Mouse (Mus musculus) small intestine, adult 2 months (tissue): Measurements from ENCODE around the gene Batf3. TPM values are rescaled to one million over a fixed set of nuclear protein-coding genes. Genes with fewer than 3 reads are reported as not detected.

Source experiments
- H3K27ac ChIP-seq: fragments of 200-500 bp; 2 replicates; pipeline ENCODE4 v1.5.1; 2012; ENCODE audit warnings: low read depth, low read length, control low read depth, inconsistent platforms; ENCODE audit not compliant: insufficient read depth
- H3K27me3 ChIP-seq: fragments of 200-500 bp; 2 replicates; pipeline ENCODE4 v1.6.1; 2012; ENCODE audit warnings: mild to moderate bottlenecking, moderate library complexity, low read length, inconsistent platforms; ENCODE audit not compliant: control insufficient read depth, insufficient read depth
- H3K36me3 ChIP-seq: fragments of 200-500 bp; 2 replicates; pipeline ENCODE4 v1.6.1; 2012; ENCODE audit warnings: mild to moderate bottlenecking, low read length, control low read depth, inconsistent platforms; ENCODE audit not compliant: control insufficient read depth, insufficient read depth
- H3K4me1 ChIP-seq: fragments of 200-500 bp; 2 replicates; pipeline ENCODE4 v1.6.1; 2012; ENCODE audit warnings: low read length, inconsistent platforms, mixed read lengths; ENCODE audit not compliant: control insufficient read depth, insufficient read depth, insufficient read length
- H3K4me3 ChIP-seq: fragments of 200-500 bp; 2 replicates; pipeline ENCODE4 v1.5.1; 2012; ENCODE audit warnings: low read depth, mild to moderate bottlenecking, control low read depth, inconsistent platforms, low read length, moderate library complexity
- CTCF ChIP-seq: fragments of 200-500 bp; IDR thresholded peaks from 2 replicates; pipeline ENCODE4 v1.5.1; 2012; ENCODE audit warnings: low read depth, mild to moderate bottlenecking, control low read depth, inconsistent platforms, low read length, moderate library complexity, mixed read lengths; ENCODE audit not compliant: insufficient replicate concordance, insufficient read length; ENCODE audit errors: extremely low read depth
- POLR2A ChIP-seq: fragments of 200-500 bp; IDR thresholded peaks from 2 replicates; pipeline ENCODE4 v1.6.1; 2012; ENCODE audit warnings: low read depth, mild to moderate bottlenecking, control low read depth, inconsistent platforms, low read length, moderate library complexity
- WGBS: fragments of 180-500 bp; shearing (Covaris S2); methylation state at CpG from one replicate; pipeline ENCODE4 v1.1.7; 2018; 5-methylcytosine and 5-hydroxymethylcytosine counted together
- polyA plus RNA-seq: library from polyadenylated mRNA; depleted of rRNA; stranded (reverse); fragments of >200 nt; gene quantifications from 2 replicates; pipeline ENCODE4 v1.2.3, GENCODE M21; 2012; rRNA removed

Batf3 gene
- polyA plus RNA-seq, 1 experiment = 11.5 TPM

GRCm38 (mm10) chr1:191153052-191153451, 55.4 kb downstream of the Batf3 start:
- WGBS = 20% methylated on average over 4 of the region's 4 CpGs
- H3K27ac ChIP-seq = no peak overlapping the region
- H3K36me3 ChIP-seq = no peaks in the 10 kb centered on the region
- no peaks in the 10 kb centered on the region for H3K4me1 ChIP-seq
- peak; percentile 81; the same call in 1 of the 2 replicates for TF ChIP-seq CTCF
- no peak for TF ChIP-seq POLR2A
- no peaks in the 10 kb centered on the region for H3K27me3 ChIP-seq
- no peak overlapping the region for H3K4me3 ChIP-seq

- TF ChIP-seq CTCF (no peak), POLR2A (no peak)
- Histone ChIP-seq H3K36me3 (no peaks in the 10 kb centered on the region), H3K4me1 (no peaks in the 10 kb centered on the region), H3K4me3 (no peak overlapping the region), H3K27me3 (no peaks in the 10 kb centered on the region), H3K27ac (no peak overlapping the region)
- WGBS = 30% methylated on average over 3 of the region's 3 CpGs
Observed at GRCm38 (mm10) chr1:191154314-191154713, 56.7 kb downstream of the Batf3 start.

Other genes starting within 250 kb of the Batf3 start
- 2.2 and 7.1 TPM in 2 replicates for gene Rps6kc1, start 186.1 kb upstream of the Batf3 start, polyA plus RNA-seq
- gene Angel2, start 172.7 kb upstream of the Batf3 start, polyA plus RNA-seq = 6.7 and 19.6 TPM in 2 replicates
- gene Vash2, start 118.6 kb upstream of the Batf3 start, polyA plus RNA-seq = 0.76 and 0.79 TPM in 2 replicates
- gene Flvcr1, start 71.7 kb upstream of the Batf3 start, polyA plus RNA-seq = 37.3 and 86.3 TPM in 2 replicates
- gene Spata45, start 61.2 kb upstream of the Batf3 start, polyA plus RNA-seq = not detected in 2 replicates
- gene Tatdn3, start 34.9 kb upstream of the Batf3 start, polyA plus RNA-seq = 0.65 and 2.0 TPM in 2 replicates
- gene Nsl1, start 34.8 kb upstream of the Batf3 start, polyA plus RNA-seq = 1.4 and 1.6 TPM in 2 replicates
- not detected in 2 replicates for gene Fam71a, start 67.0 kb downstream of the Batf3 start, polyA plus RNA-seq
- gene Atf3, start 120.2 kb downstream of the Batf3 start, polyA plus RNA-seq = 7.8 and 41.0 TPM in 2 replicates
- 55.8 and 59.7 TPM in 2 replicates for gene Nenf, start 220.3 kb downstream of the Batf3 start, polyA plus RNA-seq
- 2.2 and 2.7 TPM in 2 replicates for gene Tmem206, start 228.1 kb downstream of the Batf3 start, polyA plus RNA-seq